Mouse (Mus musculus) midbrain, postnatal 0 days (tissue): ENCODE results near the gene Pcbp1. TPM values are rescaled to one million over a fixed set of nuclear protein-coding genes. Genes with fewer than 3 reads are reported as not detected.

Source experiments
- ATAC-seq: fragments of 200-750 bp; cut with Nextera tagmentation; 2 replicates; pipeline ENCODE4 v1.8.0; 2017; ENCODE audit warnings: moderate number of reproducible peaks, mild to moderate bottlenecking, moderate TSS enrichment, moderate library complexity; ENCODE audit not compliant: low FRiP score
- DNase-seq: peaks from one replicate; pipeline ENCODE4 v3.0.0-alpha.2; 2015; ENCODE audit warnings: low spot score
- H3K27ac ChIP-seq: fragments of 300-500 bp; sonication (generic); 2 replicates; pipeline ENCODE4 v1.5.1; 2014; ENCODE audit warnings: low read depth, mild to moderate bottlenecking, low read length, mixed read lengths
- H3K27me3 ChIP-seq: fragments of 300-500 bp; sonication (generic); 2 replicates; pipeline ENCODE4 v1.6.1; 2014; ENCODE audit warnings: low read length, control low read depth, mixed read lengths; ENCODE audit not compliant: insufficient read depth
- H3K36me3 ChIP-seq: fragments of 300-500 bp; sonication (generic); 2 replicates; pipeline ENCODE4 v1.6.1; 2014; ENCODE audit warnings: low read length, control low read depth, mixed read lengths; ENCODE audit not compliant: insufficient read depth
- H3K4me1 ChIP-seq: fragments of 300-500 bp; sonication (generic); 2 replicates; pipeline ENCODE4 v1.6.1; 2014; ENCODE audit warnings: mild to moderate bottlenecking, control low read depth, antibody characterized with exemption, low read length, mixed read lengths; ENCODE audit not compliant: insufficient read depth
- H3K4me2 ChIP-seq: fragments of 300-500 bp; sonication (generic); 2 replicates; pipeline ENCODE4 v1.6.1; 2014; ENCODE audit warnings: low read depth, mild to moderate bottlenecking, low read length, mixed read lengths; ENCODE audit not compliant: poor library complexity, severe bottlenecking
- H3K4me3 ChIP-seq: fragments of 300-500 bp; sonication (generic); 2 replicates; pipeline ENCODE4 v1.5.1; 2014; ENCODE audit warnings: low read depth, mild to moderate bottlenecking, low read length, moderate library complexity
- H3K9ac ChIP-seq: fragments of 300-500 bp; sonication (generic); replicated peaks from 2 replicates; pipeline ENCODE4 v1.6.1; 2014; ENCODE audit warnings: mild to moderate bottlenecking, low read length, moderate library complexity, mixed read lengths; ENCODE audit not compliant: poor library complexity, severe bottlenecking
- H3K9me3 ChIP-seq: fragments of 300-500 bp; sonication (generic); 2 replicates; pipeline ENCODE4 v1.6.1; 2016; ENCODE audit warnings: low read length, control low read depth
- CTCF ChIP-seq: IDR thresholded peaks from 2 replicates; pipeline ENCODE4 v1.5.1; 2016; ENCODE audit warnings: antibody characterized with exemption, mild to moderate bottlenecking
- WGBS: fragments of 180-500 bp; shearing (Covaris S2); extraction: QIAGEN DNeasy Blood & Tissue Kit; methylation state at CpG from one replicate; pipeline ENCODE4 v1.1.7; 2014; 5-methylcytosine and 5-hydroxymethylcytosine counted together
- polyA plus RNA-seq: library from polyadenylated mRNA; unstranded; fragments of >200 nt; fragmentation: Nextera tagmentation; extraction: Ambion mirVana; gene quantifications from 2 replicates; pipeline ENCODE4 v1.2.1, GENCODE M21; 2015
- total RNA-seq: library from RNA; depleted of rRNA; stranded (reverse); fragments of >200 nt; gene quantifications from 2 replicates; pipeline ENCODE4 v1.2.3, GENCODE M21; 2014

The Pcbp1 gene
- total and polyA plus RNA-seq, 2 experiments from 2014 or later = 72.8 to 292 TPM

GRCm38 (mm10) chr6:86522001-86522911 lies 3.9 kb downstream of the Pcbp1 start:
- Histone ChIP-seq H3K4me2 (peak overlapping the region; percentile 95), H3K27me3 (no peaks in the 10 kb centered on the region), H3K4me3 (peak overlapping the region; percentile 1; the same call in 1 of the 2 replicates), H3K36me3 (0 out of 2 replicates have a peak, but pooled peaks cover 2% of the 10 kb centered on the region), H3K9ac (no peak overlapping the region), H3K27ac (no peak overlapping the region), H3K4me1 (peaks cover 10% of the 10 kb centered on the region; the same call in 1 of the 2 replicates), H3K9me3 (no peaks in the 10 kb centered on the region)
- DNase-seq = no peak
- TF ChIP-seq CTCF = no peak
- ATAC-seq = no peak
- 84% methylated on average over 5 of the region's 5 CpGs for WGBS

GRCm38 (mm10) chr6:86519767-86520345 lies 6.3 kb downstream of the Pcbp1 start:
- ATAC-seq (no peak), DNase-seq (no peak)
- H3K4me1 ChIP-seq = peaks cover 10% of the 10 kb centered on the region; the same call in 1 of the 2 replicates
- peaks cover 8% of the 10 kb centered on the region; the same call in 1 of the 2 replicates for H3K36me3 ChIP-seq
- H3K4me3 ChIP-seq = no peak overlapping the region
- no peak overlapping the region for H3K9ac ChIP-seq
- H3K4me2 ChIP-seq = no peak overlapping the region
- no peaks in the 10 kb centered on the region for H3K9me3 ChIP-seq
- WGBS = 80% methylated on average over 3 of the region's 3 CpGs
- no peaks in the 10 kb centered on the region for H3K27me3 ChIP-seq
- TF ChIP-seq CTCF = no peak
- H3K27ac ChIP-seq = no peak overlapping the region

GRCm38 (mm10) chr6:86516021-86516420 lies 10.1 kb downstream of the Pcbp1 start:
- DNase-seq = no peak
- 92% methylated on average over 1 of the region's 1 CpGs for WGBS
- TF ChIP-seq CTCF = no peak

GRCm38 (mm10) chr6:86513296-86513695 lies 12.8 kb downstream of the Pcbp1 start:
- Histone ChIP-seq H3K36me3 (peaks cover 6% of the 10 kb centered on the region; the same call in 1 of the 2 replicates), H3K9ac (no peak overlapping the region), H3K4me2 (no peak overlapping the region), H3K27ac (no peak overlapping the region), H3K4me1 (no peaks in the 10 kb centered on the region), H3K4me3 (no peak overlapping the region), H3K27me3 (no peaks in the 10 kb centered on the region), H3K9me3 (no peaks in the 10 kb centered on the region)
- no peak for ATAC-seq
- WGBS = 97% methylated on average over 4 of the region's 4 CpGs
- DNase-seq = no peak
- TF ChIP-seq CTCF = no peak

More at GRCm38 (mm10) chr6:86516021-86516420, 10.1 kb downstream of the Pcbp1 start:
- Histone ChIP-seq H3K27ac (no peak overlapping the region), H3K36me3 (peaks cover 6% of the 10 kb centered on the region; the same call in 1 of the 2 replicates), H3K4me2 (no peak overlapping the region), H3K9ac (no peak overlapping the region), H3K4me3 (no peak overlapping the region), H3K4me1 (no peaks in the 10 kb centered on the region), H3K9me3 (no peaks in the 10 kb centered on the region), H3K27me3 (no peaks in the 10 kb centered on the region)
- no peak for ATAC-seq

GRCm38 (mm10) chr6:86510979-86511378 lies 15.1 kb downstream of the Pcbp1 start:
- Histone ChIP-seq H3K4me1 (no peaks in the 10 kb centered on the region), H3K4me3 (no peak overlapping the region), H3K27ac (no peak overlapping the region), H3K4me2 (no peak overlapping the region), H3K9me3 (no peaks in the 10 kb centered on the region), H3K36me3 (peaks cover 2% of the 10 kb centered on the region; the same call in 1 of the 2 replicates), H3K27me3 (no peaks in the 10 kb centered on the region), H3K9ac (no peak overlapping the region)
- WGBS = 84% methylated on average over 4 of the region's 4 CpGs
- TF ChIP-seq CTCF = no peak
- DNase-seq (no peak), ATAC-seq (no peak)

- Histone ChIP-seq H3K36me3 (no peaks in the 10 kb centered on the region), H3K4me3 (no peak overlapping the region), H3K4me2 (no peak overlapping the region), H3K27me3 (no peaks in the 10 kb centered on the region), H3K9me3 (no peaks in the 10 kb centered on the region), H3K27ac (no peak overlapping the region), H3K4me1 (no peaks in the 10 kb centered on the region), H3K9ac (no peak overlapping the region)
- no peak for TF ChIP-seq CTCF
- WGBS = 81% methylated on average over 3 of the region's 3 CpGs
- no peak for DNase-seq
- ATAC-seq = no peak
Measured at GRCm38 (mm10) chr6:86509866-86510200, 16.3 kb downstream of the Pcbp1 start.
